Comparison of ENCODE assay signal across 8 mouse cellular contexts in genomic region chr6:51469715-51470310, GRCm38 (mm10). TPM values are rescaled to one million over a fixed set of nuclear protein-coding genes. Genes with fewer than 3 reads are reported as not detected.
DNase-seq lines count a peak whose midpoint lies in the region; ATAC-seq and TF ChIP-seq lines count a peak whose summit lies in the region.

TSS of gene Hnrnpa2b1 (minus strand) at chr6:51469894.

- H3K4me2 ChIP-seq in lung, postnatal 0 days (replicated peaks; ENCODE audit: low read depth, low read length), result peak within 1 kb of the TSS; percentile 60

- H3K36me3 ChIP-seq in hindbrain, embryonic 10.5 days, result peaks cover 57% of the 10 kb centered on the region
- peaks cover 13% of the 10 kb centered on the region for H3K36me3 ChIP-seq in lung, postnatal 0 days (ENCODE audit: insufficient read depth, low read length)

- no peak for TF ChIP-seq CTCF in lung, postnatal 0 days (IDR thresholded peaks at IDR 0.05)

- TF ChIP-seq EP300 in lung, postnatal 0 days (IDR thresholded peaks at IDR 0.05), result peak; percentile 95

- peak; percentile 99 for DNase-seq in MN1 (ENCODE audit: low spot score)
- peak; percentile 99 for DNase-seq in cerebellum, adult 9-10 months
- peak; percentile 99 for DNase-seq in hindbrain, embryonic 10.5 days (ENCODE audit: low spot score)
- peak; percentile 97 for DNase-seq in layer of hippocampus, adult 9-11 months
- peak; percentile 98 for DNase-seq in lung, postnatal 0 days (ENCODE audit: low spot score)
- DNase-seq in ovary, postnatal 14 days (ENCODE audit: low spot score), result peak; percentile 100
- peak; percentile 99 for DNase-seq in thymus, postnatal 14 days

- peak within 1 kb of the TSS; percentile 99 for H3K9ac ChIP-seq in lung, postnatal 0 days (replicated peaks; ENCODE audit: low read depth)

- ATAC-seq in frontal cortex, adult (ENCODE audit: low TSS enrichment), result peak; percentile 73
- ATAC-seq in lung, postnatal 0 days, result peak; percentile 91

- H3K9me3 ChIP-seq in hindbrain, embryonic 10.5 days, result no peaks in the 10 kb centered on the region
- no peaks in the 10 kb centered on the region for H3K9me3 ChIP-seq in lung, postnatal 0 days (ENCODE audit: low read length)

- peak within 1 kb of the TSS; percentile 95 for H3K4me3 ChIP-seq in hindbrain, embryonic 10.5 days
- H3K4me3 ChIP-seq in lung, postnatal 0 days (ENCODE audit: low read depth, low read length), result peak within 1 kb of the TSS; percentile 97

- H3K27ac ChIP-seq in hindbrain, embryonic 10.5 days, result peak within 1 kb of the TSS; percentile 100
- peak within 1 kb of the TSS; percentile 100 for H3K27ac ChIP-seq in lung, postnatal 0 days (ENCODE audit: low read length)

- peaks cover 44% of the 10 kb centered on the region for H3K4me1 ChIP-seq in hindbrain, embryonic 10.5 days (replicated peaks)
- H3K4me1 ChIP-seq in lung, postnatal 0 days (ENCODE audit: insufficient read depth, low read depth, low read length), result 0 out of 2 replicates have a peak, but pooled peaks cover 3% of the 10 kb centered on the region

- no peaks in the 10 kb centered on the region for H3K27me3 ChIP-seq in hindbrain, embryonic 10.5 days (ENCODE audit: insufficient read depth, poor library complexity, severe bottlenecking)
- no peaks in the 10 kb centered on the region for H3K27me3 ChIP-seq in lung, postnatal 0 days (replicated peaks; ENCODE audit: insufficient read depth, low read length)

- under 1% methylated on average over 63 of the region's 63 CpGs for WGBS in hindbrain, embryonic 10.5 days
- under 1% methylated on average over 63 of the region's 63 CpGs for WGBS in lung, postnatal 0 days

RNA-seq across cellular contexts. Expression of gene Hnrnpa2b1, which starts in this region (rescaled TPM):
- 1,586 and 2,252 TPM in 2 replicates for polyA plus RNA-seq in hindbrain, embryonic 10.5 days (2016; fragmentation: Nextera tagmentation; extraction: Ambion mirVana)
- 613 and 721 TPM in 2 replicates for polyA plus RNA-seq in lung, postnatal 0 days (2015; fragmentation: Nextera tagmentation; extraction: Ambion mirVana)

Comparison
In these comparisons a context has a peak if more than half of its experiments do, and no peak if none do; other contexts are left out.
1. Peak in every context shown above with its lines: DNase-seq, ATAC-seq, H3K4me3 ChIP-seq and H3K27ac ChIP-seq.